Mouse (Mus musculus): Measurements from ENCODE around the gene Nsun3. TPM values are rescaled to one million over a fixed set of nuclear protein-coding genes. Genes with fewer than 3 reads are reported as not detected.
A peak's percentile ranks its signal among the peaks of the same experiment; 100 is the strongest.

Gene Nsun3
- 10 to 100 TPM in 1 of 2 experiments, 1 to 10 TPM in 1; 9.0 to 11.6 TPM for total RNA-seq (2021)
- long read RNA-seq, partial matches to known transcripts = 0 of 3 reads
- long read RNA-seq, other reads (novel, unspliced or antisense) = 0 of 3 reads

GRCm38 (mm10) chr16:62786621-62787331 lies at the start of gene Nsun3:
Gene Nsun3 (minus strand): TSS chr16:62786818.
- peak; percentile 88 to 96 for DNase-seq (ENCODE audit: low spot score in 2 of 2)

GRCm38 (mm10) chr16:62834016-62834735 lies 47.6 kb upstream of the Nsun3 start:
- no peak for DNase-seq (ENCODE audit: low spot score in 2 of 2)

DNA sequence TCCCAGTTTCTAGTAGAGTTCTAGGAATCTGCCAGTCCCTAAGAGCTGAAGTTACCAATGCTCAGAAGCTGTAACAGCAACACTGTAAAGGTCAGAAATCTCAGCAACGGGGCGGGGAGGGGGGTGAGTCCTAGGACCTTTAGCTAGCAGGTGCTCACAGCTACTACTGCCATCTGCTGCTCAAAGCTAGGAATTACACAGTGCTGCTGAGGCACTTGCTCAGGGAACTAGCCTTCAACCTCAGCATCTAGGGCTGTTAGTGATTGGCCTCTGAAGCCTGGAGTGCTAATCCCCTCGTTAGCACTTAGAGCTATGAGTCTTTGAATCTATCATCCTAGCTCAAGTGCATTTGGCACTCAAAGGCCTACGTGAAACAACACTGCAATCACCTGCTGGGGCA lies 45.9 kb upstream of the Nsun3 start:
- DNase-seq (ENCODE audit: low spot score in 2 of 2) = peak in 1 of 2 experiments; percentile 38

DNA sequence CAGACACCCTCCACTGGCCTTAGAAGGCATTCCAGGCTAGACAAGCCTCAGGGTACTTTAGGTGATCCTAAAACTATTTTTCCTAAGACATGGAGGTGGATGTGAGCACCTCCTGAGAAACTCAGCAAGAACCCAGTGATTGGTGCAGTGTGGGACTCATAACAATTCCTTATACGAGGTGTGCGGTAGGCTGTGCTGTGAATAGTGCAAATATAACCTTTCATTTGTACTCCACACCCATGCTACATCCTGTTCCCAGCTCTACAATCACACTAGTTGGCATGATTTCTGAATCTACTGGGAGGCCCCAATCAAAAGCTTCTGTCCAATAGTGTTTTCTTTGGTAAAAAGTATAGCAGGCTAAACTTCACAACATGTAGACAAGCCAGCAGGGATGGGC lies 45.4 kb upstream of the Nsun3 start:
- no peak for DNase-seq (ENCODE audit: low spot score in 2 of 2)

DNA sequence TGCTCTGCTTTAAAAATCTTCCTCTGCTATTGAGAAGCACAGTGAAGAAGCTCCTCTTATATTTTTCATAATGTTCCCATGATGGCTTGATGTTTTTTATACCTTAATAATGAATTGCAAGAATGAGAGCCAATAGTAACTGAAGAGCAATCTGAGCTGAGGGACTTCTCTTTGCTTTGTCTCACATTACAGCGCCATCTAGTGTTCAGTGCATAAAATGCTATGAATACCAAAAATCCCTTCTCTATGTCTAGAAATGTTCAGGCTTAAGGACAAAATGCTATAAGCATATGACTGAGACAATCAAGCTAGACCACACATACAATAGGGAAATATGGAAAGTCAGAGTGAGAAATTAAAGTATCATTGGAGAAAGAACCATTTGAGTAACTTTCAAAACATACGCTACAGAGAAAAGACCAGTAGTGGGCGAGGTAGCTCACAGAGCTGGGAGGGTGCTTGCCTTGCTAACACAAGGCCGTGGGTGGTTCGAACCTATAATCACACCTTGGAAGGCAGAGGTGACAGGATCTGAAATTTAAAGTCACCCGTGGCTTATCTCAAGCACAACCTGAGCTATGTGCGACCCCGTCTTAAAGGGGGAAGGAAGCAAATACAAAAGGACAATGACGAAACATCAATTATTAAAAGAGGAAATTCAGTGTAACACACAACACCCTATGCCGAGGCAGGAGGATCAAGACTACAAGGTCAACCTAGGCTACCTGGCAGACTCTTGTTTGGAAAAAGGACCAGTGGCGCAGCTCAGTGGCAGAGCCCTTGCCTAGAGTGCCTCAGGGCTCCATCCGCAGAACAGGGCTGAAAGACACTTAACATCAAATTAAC lies 39.8 kb upstream of the Nsun3 start:
- DNase-seq (ENCODE audit: low spot score in 2 of 2) = peak in 1 of 2 experiments; percentile 24

GRCm38 (mm10) chr16:62822472-62822871 lies 35.9 kb upstream of the Nsun3 start:
- no peak for DNase-seq (ENCODE audit: low spot score in 2 of 2)

DNA sequence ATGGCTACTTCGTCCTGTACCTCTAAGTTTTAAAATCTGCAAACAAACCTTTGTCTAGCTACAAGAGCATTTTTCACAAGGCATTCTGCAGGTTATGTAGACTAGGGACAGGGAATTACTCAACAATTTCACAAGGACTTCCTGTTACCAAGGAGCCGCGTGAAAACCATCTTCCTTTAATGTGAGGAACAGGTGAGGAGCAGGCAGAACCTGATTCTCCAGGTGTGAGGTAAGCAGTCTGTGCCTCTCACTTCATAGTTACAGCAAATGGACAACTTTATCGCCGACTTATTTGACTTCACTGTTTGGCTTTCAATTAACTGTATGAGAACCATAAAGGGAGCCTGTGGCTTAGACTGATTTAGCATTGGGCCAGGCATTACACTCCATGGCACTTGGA lies 27.9 kb upstream of the Nsun3 start, which contains the start of gene Stx19:
Stx19 (plus strand) TSS at position 186 of the 400 bp plus-strand sequence.
- no peak for DNase-seq (ENCODE audit: low spot score in 2 of 2)

GRCm38 (mm10) chr16:62813790-62814189 lies 27.2 kb upstream of the Nsun3 start:
- no peak for DNase-seq (ENCODE audit: low spot score in 2 of 2)

- DNase-seq (ENCODE audit: low spot score in 2 of 2) = no peak
Measured at GRCm38 (mm10) chr16:62810855-62811254, 24.2 kb upstream of the Nsun3 start.

- no peak for DNase-seq (ENCODE audit: low spot score in 2 of 2)
Measured at GRCm38 (mm10) chr16:62807249-62807979, 20.8 kb upstream of the Nsun3 start.

DNA sequence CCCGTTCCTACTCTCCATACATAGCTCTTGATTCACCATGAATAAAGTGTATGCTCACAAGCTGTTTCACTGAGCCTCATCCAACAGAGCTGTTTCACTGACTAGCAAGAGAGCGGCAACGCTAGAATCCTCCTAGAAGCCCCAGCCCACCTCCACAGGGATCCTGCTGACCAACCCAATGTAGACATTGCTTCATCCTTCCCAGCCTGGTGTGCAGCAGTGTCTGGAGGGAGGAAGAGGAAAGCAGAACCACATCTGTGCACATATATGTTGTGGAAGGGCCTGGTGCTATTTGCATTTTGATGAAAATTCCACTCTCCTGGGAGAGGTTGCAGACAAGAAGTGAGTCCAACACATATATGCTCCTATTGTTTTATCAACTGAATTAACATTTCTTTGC lies 18.0 kb upstream of the Nsun3 start:
- DNase-seq (ENCODE audit: low spot score in 2 of 2) = no peak

GRCm38 (mm10) chr16:62799839-62800238 lies 13.2 kb upstream of the Nsun3 start:
- no peak for DNase-seq (ENCODE audit: low spot score in 2 of 2)

DNA sequence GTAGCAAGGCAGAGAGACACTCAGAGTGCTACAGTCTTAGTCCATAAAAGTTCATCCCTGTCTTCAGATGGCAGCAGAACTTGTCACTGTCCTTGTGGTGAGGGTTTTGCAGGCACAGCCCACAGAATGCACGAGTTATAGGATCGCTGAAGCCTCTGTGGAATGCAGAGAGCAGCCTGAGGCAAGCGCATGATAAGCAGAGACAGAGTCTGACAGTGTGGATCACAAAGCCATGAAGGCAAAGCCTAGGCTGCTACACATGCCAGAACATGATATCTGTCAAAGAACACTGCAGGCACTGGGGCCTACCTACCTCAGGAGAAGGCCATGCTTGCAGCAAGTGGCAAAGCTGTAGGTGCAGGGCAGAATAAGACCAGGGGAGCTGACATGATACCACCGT lies 12.8 kb upstream of the Nsun3 start:
- no peak for DNase-seq (ENCODE audit: low spot score in 2 of 2)

DNA sequence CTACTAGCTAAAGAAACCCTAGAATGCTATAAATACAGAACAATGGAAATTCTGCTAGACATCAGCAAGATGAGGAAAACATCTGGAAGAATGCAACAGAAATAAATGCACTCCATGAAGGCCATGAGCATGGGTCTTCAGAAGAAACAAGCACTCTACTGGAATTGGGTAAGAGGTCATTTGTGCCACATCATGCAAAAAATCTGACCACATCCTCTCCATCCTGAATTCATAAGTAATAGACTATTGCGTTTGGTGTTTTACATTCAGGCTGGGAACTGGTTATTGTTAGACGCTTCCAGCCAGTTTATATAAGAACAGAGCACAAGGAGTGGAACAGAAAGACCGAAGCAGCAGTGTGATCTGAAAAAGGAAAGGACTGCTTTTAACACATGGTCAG lies 12.2 kb upstream of the Nsun3 start:
- no peak for DNase-seq (ENCODE audit: low spot score in 2 of 2)

DNA sequence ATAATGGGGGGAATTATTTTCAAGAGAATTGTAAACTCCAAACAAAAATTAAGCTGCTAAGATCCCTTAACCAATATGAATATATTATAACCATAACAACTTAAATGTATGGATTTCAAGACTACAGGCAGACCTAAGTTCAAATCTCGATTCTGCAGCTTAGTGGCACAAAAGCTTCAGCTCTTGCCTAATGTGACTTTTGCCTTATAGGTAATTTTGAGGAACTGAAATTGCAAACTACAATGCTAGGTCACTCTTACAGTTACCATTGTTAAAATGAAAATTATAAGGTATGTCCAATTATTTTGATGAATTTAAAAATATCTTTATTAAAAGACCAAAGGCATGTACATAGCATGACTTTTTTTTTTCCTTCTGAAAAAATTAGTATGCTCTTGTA lies 10.0 kb upstream of the Nsun3 start:
- no peak for DNase-seq (ENCODE audit: low spot score in 2 of 2)

GRCm38 (mm10) chr16:62782229-62782628 lies 4.4 kb downstream of the Nsun3 start:
- DNase-seq (ENCODE audit: low spot score in 2 of 2) = no peak

- DNase-seq (ENCODE audit: low spot score in 2 of 2) = no peak
Measured at GRCm38 (mm10) chr16:62778282-62778681, 8.3 kb downstream of the Nsun3 start.

DNA sequence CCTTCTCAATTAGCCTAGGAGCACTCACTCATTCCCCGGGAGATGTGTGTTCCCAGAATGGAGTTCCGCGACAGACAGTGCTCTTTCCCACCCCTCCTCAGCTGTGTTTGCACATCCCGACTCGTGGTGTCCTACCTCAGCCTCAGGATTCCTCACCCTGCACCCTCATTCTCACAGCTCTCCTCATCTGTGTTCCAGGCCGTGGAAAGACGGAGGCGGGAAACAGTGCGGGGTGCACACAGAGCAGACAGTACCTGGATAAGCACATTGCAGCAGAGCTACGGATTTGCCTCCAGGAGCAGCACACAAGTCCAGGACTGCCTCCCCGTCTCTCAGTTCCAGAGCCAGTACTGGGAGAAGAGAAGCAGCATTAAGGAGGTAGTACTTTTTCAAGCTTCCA lies 10.6 kb downstream of the Nsun3 start:
- no peak for DNase-seq (ENCODE audit: low spot score in 2 of 2)

DNA sequence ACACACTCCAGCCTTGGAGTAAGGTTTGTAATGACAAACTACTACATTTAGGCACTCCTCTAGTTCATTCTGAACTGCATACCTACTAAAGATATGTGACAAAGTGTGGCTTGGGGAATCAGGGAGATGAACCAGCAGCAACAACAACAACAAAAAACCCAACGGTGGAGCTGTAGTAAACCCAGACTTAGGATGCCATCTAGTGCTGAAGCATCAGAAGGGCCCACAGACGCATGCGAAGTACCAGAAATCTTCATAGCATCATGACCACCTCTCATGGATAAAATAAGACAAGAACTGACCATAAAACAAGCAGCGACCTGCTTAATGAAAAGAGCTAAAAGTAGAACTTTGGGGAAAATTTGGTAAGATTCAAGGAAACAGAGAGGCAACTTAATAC lies 13.2 kb downstream of the Nsun3 start:
- peak in 1 of 2 experiments; percentile 37 for DNase-seq (ENCODE audit: low spot score in 2 of 2)

DNA sequence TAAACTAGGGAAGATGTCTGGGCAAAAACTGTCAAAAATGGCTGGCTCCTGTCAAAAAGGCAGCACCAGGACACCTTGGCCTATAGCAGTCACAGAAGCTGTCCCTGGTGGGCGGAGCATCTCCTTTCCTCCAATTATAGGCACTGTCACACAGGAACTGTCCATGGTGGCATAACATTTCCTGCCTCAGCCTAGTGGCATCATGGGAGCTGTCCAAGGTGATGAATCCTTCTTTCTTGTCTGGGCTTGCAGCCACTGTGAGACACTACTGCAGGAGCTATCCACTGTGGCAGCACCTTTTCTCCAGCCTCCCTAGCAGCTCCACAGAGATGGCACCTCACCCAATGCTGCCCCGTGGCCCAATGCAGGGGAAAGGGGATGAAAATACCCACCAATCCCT lies 28.3 kb downstream of the Nsun3 start:
- no peak for DNase-seq (ENCODE audit: low spot score in 2 of 2)

- DNase-seq (ENCODE audit: low spot score in 2 of 2) = no peak
Measured at GRCm38 (mm10) chr16:62755307-62755706, 31.3 kb downstream of the Nsun3 start.
